Mouse (Mus musculus) cerebellum, adult 2 months (tissue): Measurements from ENCODE around the gene Prf1.

Experiments used
- CTCF ChIP-seq: fragments of 200-500 bp; IDR thresholded peaks from 2 replicates; pipeline ENCODE4 v1.5.1; 2011; ENCODE audit warnings: low read depth, mild to moderate bottlenecking, control low read depth, low read length, moderate library complexity, borderline replicate concordance; ENCODE audit not compliant: insufficient read depth
- POLR2A ChIP-seq: fragments of 200-500 bp; IDR thresholded peaks from 2 replicates; pipeline ENCODE4 v1.6.1; 2011; ENCODE audit warnings: low read length, control low read depth, borderline replicate concordance; ENCODE audit not compliant: insufficient read depth

DNA sequence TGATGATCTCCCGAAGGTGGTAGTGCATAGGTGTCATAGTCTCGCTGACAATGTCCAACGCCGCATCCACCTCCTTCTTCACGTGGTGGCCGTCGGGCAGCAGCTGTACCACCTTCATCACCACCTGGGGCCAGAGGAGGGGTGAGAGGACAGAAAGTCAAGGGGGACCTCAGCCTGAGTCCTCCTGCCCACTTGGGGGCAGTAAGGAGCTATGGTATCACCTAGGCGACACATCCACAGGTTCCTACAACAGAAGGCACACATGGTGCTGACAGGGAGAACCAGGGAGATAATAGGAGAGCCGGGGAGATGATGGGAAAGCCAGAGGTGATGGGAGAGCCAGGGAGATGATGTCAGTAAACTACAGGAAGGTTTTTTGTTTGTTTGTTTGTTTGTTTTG lies 41.6 kb downstream of the Prf1 start:
- no peak for TF ChIP-seq POLR2A
- TF ChIP-seq CTCF, result 0 out of 2 replicates have a peak, but pooled peaks have one; percentile 23
